In the genomic region with DNA sequence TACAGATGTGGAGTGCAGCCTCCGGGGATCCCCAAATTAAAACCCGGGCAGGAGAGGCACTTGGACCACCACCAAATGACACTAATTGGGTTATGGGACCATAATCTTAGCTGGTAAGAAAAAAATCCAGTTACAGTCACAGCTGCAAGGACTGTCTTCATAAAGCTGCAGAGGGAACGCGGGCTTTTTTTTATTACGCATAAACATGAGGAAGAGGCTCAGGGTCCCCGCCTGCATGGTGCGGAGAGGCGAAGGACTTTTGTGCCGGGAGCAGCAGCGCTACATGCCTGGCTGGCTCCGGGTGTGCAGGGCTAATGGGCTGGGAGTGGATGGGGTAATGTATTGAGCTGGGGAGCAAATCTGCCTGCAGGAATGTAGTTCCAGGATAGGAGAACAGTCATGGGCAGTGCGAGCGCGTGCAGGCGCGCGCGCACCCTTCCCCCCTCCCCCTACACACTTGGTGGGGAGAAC, we compare ENCODE assay signal across 8 mouse cellular contexts. TPM values are rescaled to one million over a fixed set of nuclear protein-coding genes. Genes with fewer than 3 reads are reported as not detected.
DNase-seq lines count a peak whose midpoint lies in the region; ATAC-seq and TF ChIP-seq lines count a peak whose summit lies in the region.

No protein-coding gene starts in this region.

- TF ChIP-seq CTCF in left cerebral cortex, adult 2 months (IDR thresholded peaks at IDR 0.05) = no peak

- H3K4me2 ChIP-seq in kidney, embryonic 14.5 days (replicated peaks; ENCODE audit: low read depth, low read length) = peak overlapping the region; percentile 89
- H3K4me2 ChIP-seq in embryonic facial prominence, embryonic 15.5 days (replicated peaks) = peak overlapping the region; percentile 77
- peak overlapping the region; percentile 69 for H3K4me2 ChIP-seq in neural tube, embryonic 11.5 days (ENCODE audit: low read depth)

- WGBS in kidney, embryonic 14.5 days = 2% methylated on average over 18 of the region's 18 CpGs
- under 1% methylated on average over 18 of the region's 18 CpGs for WGBS in embryonic facial prominence, embryonic 15.5 days
- 1% methylated on average over 18 of the region's 18 CpGs for WGBS in neural tube, embryonic 11.5 days

- H3K4me1 ChIP-seq in kidney, embryonic 14.5 days (ENCODE audit: control insufficient read depth, insufficient read depth, low read length) = peaks cover 22% of the 10 kb centered on the region; the same call in 1 of the 2 replicates
- H3K4me1 ChIP-seq in embryonic facial prominence, embryonic 15.5 days = peaks cover 42% of the 10 kb centered on the region
- H3K4me1 ChIP-seq in neural tube, embryonic 11.5 days (ENCODE audit: control insufficient read depth, insufficient read depth, low read length) = peaks cover 16% of the 10 kb centered on the region

- H3K36me3 ChIP-seq in kidney, embryonic 14.5 days (ENCODE audit: control insufficient read depth, insufficient read depth, low read length) = no peaks in the 10 kb centered on the region
- H3K36me3 ChIP-seq in embryonic facial prominence, embryonic 15.5 days = no peaks in the 10 kb centered on the region
- H3K36me3 ChIP-seq in neural tube, embryonic 11.5 days (ENCODE audit: control insufficient read depth, insufficient read depth, low read length) = no peaks in the 10 kb centered on the region

- intact Hi-C loops in left cerebral cortex, adult 2 months (cut with DNase I) = loop anchor here (2.0 to 5.0 kb wide), 2 partner anchors 18 to 48 kb away; no protein-coding TSS in a partner anchor

- H3K27ac ChIP-seq in kidney, embryonic 14.5 days (ENCODE audit: low read depth, low read length) = peak overlapping the region; percentile 76
- H3K27ac ChIP-seq in embryonic facial prominence, embryonic 15.5 days (replicated peaks) = peak overlapping the region; percentile 91
- peak overlapping the region; percentile 77 for H3K27ac ChIP-seq in left cerebral cortex, adult 2 months
- H3K27ac ChIP-seq in neural tube, embryonic 11.5 days (ENCODE audit: low read depth, low read length) = peak overlapping the region; percentile 96

- no peaks in the 10 kb centered on the region for H3K9me3 ChIP-seq in kidney, embryonic 14.5 days (ENCODE audit: control insufficient read depth, low read length)
- no peaks in the 10 kb centered on the region for H3K9me3 ChIP-seq in embryonic facial prominence, embryonic 15.5 days (replicated peaks)
- no peaks in the 10 kb centered on the region for H3K9me3 ChIP-seq in neural tube, embryonic 11.5 days (ENCODE audit: control insufficient read depth, low read length)

- peak; percentile 68 for ATAC-seq in kidney, embryonic 14.5 days (ENCODE audit: low FRiP score, low TSS enrichment)
- ATAC-seq in embryonic facial prominence, embryonic 15.5 days (ENCODE audit: insufficient number of reproducible peaks, low FRiP score, low TSS enrichment, low read depth) = peak; percentile 58; the same call in 1 of the 2 replicates
- ATAC-seq in neural tube, embryonic 11.5 days (ENCODE audit: insufficient read depth, low FRiP score, low TSS enrichment) = peak; percentile 58

- DNase-seq in kidney, adult 11 months = no peak
- DNase-seq in cerebellum, adult 11 months = peak; percentile 32
- DNase-seq in left cerebral cortex, adult 2 months (ENCODE audit: extremely low spot score in 1 of 2, low spot score in 2 of 2) = peak in 1 of 2 experiments; percentile 43
- peak; percentile 71 for DNase-seq in neural tube, embryonic 11.5 days (ENCODE audit: low spot score)
- DNase-seq in natural killer cell, adult 2 months (ENCODE audit: low spot score in 2 of 2) = no peak
- DNase-seq in adipocyte (ENCODE audit: low spot score) = no peak

- peak overlapping the region; percentile 44 for H3K4me3 ChIP-seq in kidney, embryonic 14.5 days (ENCODE audit: low read length)
- peak overlapping the region; percentile 39 for H3K4me3 ChIP-seq in embryonic facial prominence, embryonic 15.5 days (replicated peaks)
- peak overlapping the region; percentile 52 for H3K4me3 ChIP-seq in left cerebral cortex, adult 2 months
- H3K4me3 ChIP-seq in neural tube, embryonic 11.5 days (ENCODE audit: low read depth, low read length) = peak overlapping the region; percentile 32

- peak overlapping the region; percentile 61 for H3K9ac ChIP-seq in kidney, embryonic 14.5 days (ENCODE audit: low read depth, low read length)
- peak overlapping the region; percentile 4; the same call in 1 of the 2 replicates for H3K9ac ChIP-seq in embryonic facial prominence, embryonic 15.5 days
- peak overlapping the region; percentile 76 for H3K9ac ChIP-seq in neural tube, embryonic 11.5 days (ENCODE audit: low read length)

- peaks cover 12% of the 10 kb centered on the region; the same call in 1 of the 2 replicates for H3K27me3 ChIP-seq in kidney, embryonic 14.5 days (ENCODE audit: control insufficient read depth, insufficient read depth, low read length)
- peaks cover 6% of the 10 kb centered on the region; the same call in 1 of the 2 replicates for H3K27me3 ChIP-seq in embryonic facial prominence, embryonic 15.5 days
- H3K27me3 ChIP-seq in neural tube, embryonic 11.5 days (ENCODE audit: control insufficient read depth, insufficient read depth, low read length) = peaks cover 9% of the 10 kb centered on the region

RNA-seq across cellular contexts. Expression of a gene that starts 20.3 kb away (rescaled TPM):
- 15.7 and 23.9 TPM in 2 replicates for polyA plus RNA-seq in kidney, embryonic 14.5 days (2014; fragmentation: Nextera tagmentation; extraction: Ambion mirVana)
- polyA plus RNA-seq in embryonic facial prominence, embryonic 15.5 days (2015; fragmentation: Nextera tagmentation; extraction: Ambion mirVana) = 58.0 and 63.4 TPM in 2 replicates
- total RNA-seq in left cerebral cortex, adult 2 months (2021) = 10 to 100 TPM; 11.6 to 12.1 TPM
- 19.3 and 22.8 TPM in 2 replicates for polyA plus RNA-seq in neural tube, embryonic 11.5 days (2014; fragmentation: Nextera tagmentation; extraction: Ambion mirVana)

Comparison
In these comparisons a context has a peak if more than half of its experiments do, and no peak if none do; other contexts are left out.
1. H3K9ac ChIP-seq: peak in every context shown above with its lines; median percentile 76 in neural tube, embryonic 11.5 days; 61 in kidney, embryonic 14.5 days; 4 in embryonic facial prominence, embryonic 15.5 days.
2. DNase-seq: peak in cerebellum, adult 11 months (single experiment) and neural tube, embryonic 11.5 days (single experiment); none in kidney, adult 11 months (single experiment), natural killer cell, adult 2 months (0 of 2) and adipocyte (single experiment).
3. Peak in every context shown above with its lines, with median percentiles within 50 percentile points of each other: ATAC-seq, H3K27ac ChIP-seq, H3K4me2 ChIP-seq and H3K4me3 ChIP-seq.